Comparison of ENCODE assay signal across 8 mouse cellular contexts in the genomic region with DNA sequence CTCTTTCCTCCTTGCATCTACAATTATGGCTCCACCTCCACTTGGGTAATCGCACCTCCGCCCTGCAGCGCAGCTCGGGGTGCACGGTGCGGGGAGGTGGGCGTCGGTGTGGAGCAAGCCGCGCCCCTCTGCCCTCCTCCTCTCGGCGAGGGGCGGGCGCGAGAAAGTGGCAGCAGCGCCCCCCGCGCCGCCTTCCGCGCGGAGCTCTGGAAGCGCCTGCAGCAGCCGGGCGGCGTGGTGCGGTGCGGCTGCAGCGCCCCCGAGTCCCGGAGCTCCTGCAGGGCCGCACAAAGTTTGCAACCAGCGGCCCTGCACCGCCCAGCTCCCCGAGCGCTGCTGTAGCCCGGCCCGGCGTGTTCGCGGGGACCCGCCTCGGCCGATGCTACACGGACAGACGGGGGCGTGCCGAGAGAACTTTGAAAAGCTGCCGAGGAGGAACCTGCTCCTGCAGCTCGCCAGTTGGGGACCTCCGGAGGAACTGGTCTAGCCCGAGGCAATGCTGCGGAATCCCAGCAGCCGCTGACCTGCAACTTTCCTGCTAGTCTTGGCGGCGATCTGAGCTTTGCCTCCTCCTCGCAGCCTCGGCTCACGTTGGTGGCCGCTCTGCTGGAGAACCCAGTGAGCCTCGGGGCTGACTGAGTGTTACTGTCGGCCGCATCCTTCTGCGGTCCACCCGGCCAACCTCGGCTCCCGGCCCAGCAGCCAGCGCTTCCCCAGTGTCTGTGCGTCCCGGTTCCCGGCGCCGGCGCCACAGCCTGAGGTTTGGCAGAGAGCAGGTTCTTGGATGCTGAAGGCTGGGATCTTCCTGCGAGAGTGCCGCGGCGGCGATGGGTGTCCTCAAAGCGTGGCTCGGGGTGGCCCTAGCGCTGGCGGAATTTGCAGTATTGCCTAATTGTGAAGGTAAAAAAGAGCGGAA. TPM values are rescaled to one million over a fixed set of nuclear protein-coding genes. Genes with fewer than 3 reads are reported as not detected.
DNase-seq lines count a peak whose midpoint lies in the region; ATAC-seq and TF ChIP-seq lines count a peak whose summit lies in the region.

No protein-coding gene starts in this region.

- TF ChIP-seq CTCF in lung, embryonic 14.5 days (IDR thresholded peaks at IDR 0.05; ENCODE audit: low read depth): no peak

- peak; percentile 88 for ATAC-seq in lung, embryonic 14.5 days (ENCODE audit: insufficient read depth)

- H3K4me1 ChIP-seq in ES-E14 (ENCODE audit: control insufficient read depth in 2 of 2, insufficient read depth in 2 of 2, low read length in 2 of 2, poor library complexity in 1 of 2): peaks cover 2 to 6% of the 10 kb centered on the region in 2 experiments; a peak in 2 of 4 replicates
- peaks cover 27% of the 10 kb centered on the region for H3K4me1 ChIP-seq in hindbrain, embryonic 10.5 days (replicated peaks)
- H3K4me1 ChIP-seq in lung, embryonic 14.5 days (ENCODE audit: insufficient read depth): peaks cover 13% of the 10 kb centered on the region; the same call in 1 of the 2 replicates

- WGBS in hindbrain, embryonic 10.5 days: under 1% methylated on average over 84 of the region's 84 CpGs
- WGBS in lung, embryonic 14.5 days: under 1% methylated on average over 83 of the region's 84 CpGs

- peak overlapping the region; percentile 61 to 87 for H3K4me3 ChIP-seq in ES-E14 (ENCODE audit: insufficient read depth in 1 of 2, low read depth in 1 of 2, low read length in 2 of 2, poor library complexity in 1 of 2, severe bottlenecking in 1 of 2)
- H3K4me3 ChIP-seq in hindbrain, embryonic 10.5 days: peak overlapping the region; percentile 74
- peak overlapping the region; percentile 65 for H3K4me3 ChIP-seq in lung, embryonic 14.5 days (ENCODE audit: low read depth, low read length)

- H3K27me3 ChIP-seq in hindbrain, embryonic 10.5 days (ENCODE audit: insufficient read depth, poor library complexity, severe bottlenecking): peaks cover 17% of the 10 kb centered on the region
- no peaks in the 10 kb centered on the region for H3K27me3 ChIP-seq in lung, embryonic 14.5 days (ENCODE audit: insufficient read depth, low read length)

- in situ Hi-C loops in ES-E14 (cut with MboI; ENCODE audit: low sequenced_read_pairs in 2 of 2, unreplicated experiment in 2 of 2): no loop called here

- H3K9ac ChIP-seq in ES-E14 (ENCODE audit: insufficient read depth, low read depth, low read length, poor library complexity, severe bottlenecking): peak overlapping the region; percentile 61
- H3K9ac ChIP-seq in lung, embryonic 14.5 days: peak overlapping the region; percentile 63

- no peak overlapping the region for H3K27ac ChIP-seq in ES-E14 (ENCODE audit: insufficient read depth, low read depth, low read length, poor library complexity, severe bottlenecking)
- peak overlapping the region; percentile 88 for H3K27ac ChIP-seq in hindbrain, embryonic 10.5 days
- peak overlapping the region; percentile 85 for H3K27ac ChIP-seq in lung, embryonic 14.5 days (ENCODE audit: low read depth)

- peak; percentile 31 for DNase-seq in ES-E14 (ENCODE audit: low read depth, low spot score)
- peak; percentile 22 for DNase-seq in cerebellum, adult 9-11 months
- peak; percentile 47 to 69 for DNase-seq in frontal cortex, postnatal 10 days (ENCODE audit: low spot score in 2 of 2)
- DNase-seq in hindbrain, embryonic 10.5 days (ENCODE audit: low spot score): peak; percentile 80
- peak; percentile 48 to 71 for DNase-seq in layer of hippocampus, postnatal 10 days (ENCODE audit: low spot score in 2 of 2)
- peak; percentile 86 for DNase-seq in lung, embryonic 14.5 days
- DNase-seq in ovary, postnatal 10 days (ENCODE audit: low spot score): peak; percentile 45
- DNase-seq in urinary bladder, postnatal 25 days (ENCODE audit: low spot score): peak; percentile 47

- H3K4me2 ChIP-seq in lung, embryonic 14.5 days: peak overlapping the region; percentile 68

- H3K9me3 ChIP-seq in ES-E14 (ENCODE audit: control insufficient read depth, insufficient read depth, low read depth, low read length): no peaks in the 10 kb centered on the region
- no peaks in the 10 kb centered on the region for H3K9me3 ChIP-seq in hindbrain, embryonic 10.5 days
- H3K9me3 ChIP-seq in lung, embryonic 14.5 days (ENCODE audit: low read depth, low read length): no peaks in the 10 kb centered on the region

- H3K36me3 ChIP-seq in ES-E14 (ENCODE audit: control insufficient read depth, insufficient read depth, low read length, poor library complexity, severe bottlenecking): no peaks in the 10 kb centered on the region
- no peaks in the 10 kb centered on the region for H3K36me3 ChIP-seq in hindbrain, embryonic 10.5 days
- H3K36me3 ChIP-seq in lung, embryonic 14.5 days (ENCODE audit: insufficient read depth): no peaks in the 10 kb centered on the region

TF ChIP-seq in ES-E14, 5 proteins besides CTCF, POLR2A, EP300 and RAD21:
- no peak for TF ChIP-seq ZC3H11A (IDR thresholded peaks at IDR 0.05; ENCODE audit: borderline replicate concordance, low read depth, low read length)
- TF ChIP-seq ZNF384 (IDR thresholded peaks at IDR 0.05; ENCODE audit: low read depth, low read length): no peak
- no peak for TF ChIP-seq MAFK (IDR thresholded peaks at IDR 0.05; ENCODE audit: insufficient read depth, low read depth, low read length)
- no peak for TF ChIP-seq CHD2 (IDR thresholded peaks at IDR 0.05; ENCODE audit: low read depth, low read length)
- TF ChIP-seq HCFC1 (IDR thresholded peaks at IDR 0.05; ENCODE audit: borderline replicate concordance, insufficient read depth, low read length): no peak

RNA-seq across cellular contexts. Expression of a gene that starts 0.5 kb away (rescaled TPM):
- 1.6 and 2.2 TPM in 2 replicates for total RNA-seq in ES-E14 (2012; rRNA removed)
- 7.7 and 8.5 TPM in 2 replicates for polyA plus RNA-seq in hindbrain, embryonic 10.5 days (2016; fragmentation: Nextera tagmentation; extraction: Ambion mirVana)
- total RNA-seq in layer of hippocampus, postnatal 10 days (2021): 10 to 100 TPM; 17.5 to 20.3 TPM
- 30.5 and 34.2 TPM in 2 replicates for polyA plus RNA-seq in lung, embryonic 14.5 days (2014; fragmentation: Nextera tagmentation; extraction: Ambion mirVana)

Comparison
In these comparisons a context has a peak if more than half of its experiments do, and no peak if none do; other contexts are left out.
1. DNase-seq: peak in every context shown above with its lines; median percentile 86 in lung, embryonic 14.5 days; 80 in hindbrain, embryonic 10.5 days; 60 in layer of hippocampus, postnatal 10 days; 58 in frontal cortex, postnatal 10 days; 47 in urinary bladder, postnatal 25 days; 45 in ovary, postnatal 10 days; 31 in ES-E14; 22 in cerebellum, adult 9-11 months.